Comparison of ENCODE assay signal across 12 mouse cellular contexts in genomic region chr5:119381495-119381894, GRCm38 (mm10).
"Had no signal": no experiment of that assay in that cellular context is flagged by ENCODE, and none has a peak within 500 bp of the region (broad histone marks: within the 10 kb centered on the region; RNA-seq: fewer than 3 reads in every experiment).

No protein-coding gene starts in this region.

- H3K27ac ChIP-seq: left cerebral cortex, adult 2 months; limb, embryonic 13.5 days; liver, embryonic 14.5 days; midbrain, embryonic 15.5 days had no signal

- H3K4me2 ChIP-seq: limb, embryonic 13.5 days; midbrain, embryonic 15.5 days had no signal

- DNase-seq: kidney, adult 8-10 months; kidney, postnatal 25 days; lung, adult 18-20 months; right cerebral cortex, postnatal 4 days; spleen, adult 18-20 months; thymus, adult 18-20 months; thymus, postnatal 14 days had no signal

- H3K9me3 ChIP-seq: midbrain, embryonic 15.5 days had no signal

- H3K4me3 ChIP-seq: left cerebral cortex, adult 2 months; limb, embryonic 13.5 days; midbrain, embryonic 15.5 days had no signal

- H3K9ac ChIP-seq: limb, embryonic 13.5 days; liver, embryonic 14.5 days; midbrain, embryonic 15.5 days had no signal

- ATAC-seq: intestine, postnatal 0 days; midbrain, embryonic 15.5 days had no signal

- H3K4me1 ChIP-seq: midbrain, embryonic 15.5 days had no signal

- H3K27me3 ChIP-seq: midbrain, embryonic 15.5 days had no signal

- H3K36me3 ChIP-seq: limb, embryonic 13.5 days; midbrain, embryonic 15.5 days had no signal
